Mouse (Mus musculus): Measurements from ENCODE around the gene AC124502.3. TPM values are rescaled to one million over a fixed set of nuclear protein-coding genes. Genes with fewer than 3 reads are reported as not detected.
"Not testable (repeated sequence)": the region's sequence is repeated elsewhere in the genome, so short reads cannot be mapped to it uniquely, and the experiment has no call there.

AC124502.3 gene
- polyA plus RNA-seq, 1 experiment from 2014 or later = 4.2 TPM

DNA sequence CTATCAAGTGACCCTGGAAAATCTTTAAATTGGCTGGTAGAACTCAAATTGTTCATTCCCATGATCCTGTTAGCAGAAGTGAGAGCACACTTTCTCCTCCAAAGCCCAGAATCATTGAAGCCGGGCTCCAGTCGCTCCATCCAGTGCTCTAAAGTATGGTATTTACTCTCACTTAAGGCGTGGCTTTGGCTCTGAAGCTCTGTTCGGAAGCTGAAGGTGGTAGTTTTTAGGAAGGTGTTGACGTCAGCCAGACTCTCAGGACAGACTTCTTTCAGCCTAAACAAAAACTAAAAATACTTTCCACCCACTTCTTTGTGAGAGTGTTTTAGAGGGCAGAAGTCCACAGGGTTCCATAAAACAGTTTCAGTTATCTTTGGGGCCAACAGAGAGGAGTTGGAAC is 34.8 kb downstream of the AC124502.3 start:
- Histone ChIP-seq H3K4me2 (peak overlapping the region; percentile 83; the same call in 1 of the 2 replicates), H3K4me1 (peaks cover 30% of the 10 kb centered on the region), H3K27ac (replicated peaks) (no peak overlapping the region), H3K36me3 (no peaks in the 10 kb centered on the region), H3K4me3 (replicated peaks) (no peak overlapping the region), H3K9me3 (replicated peaks) (no peaks in the 10 kb centered on the region), H3K27me3 (replicated peaks) (peaks cover 38% of the 10 kb centered on the region), H3K9ac (replicated peaks) (no peak overlapping the region)
- ATAC-seq (ENCODE audit: low FRiP score) = no peak
- whole genome bisulfite sequencing = 39% methylated on average over 5 of the region's 5 CpGs

DNA sequence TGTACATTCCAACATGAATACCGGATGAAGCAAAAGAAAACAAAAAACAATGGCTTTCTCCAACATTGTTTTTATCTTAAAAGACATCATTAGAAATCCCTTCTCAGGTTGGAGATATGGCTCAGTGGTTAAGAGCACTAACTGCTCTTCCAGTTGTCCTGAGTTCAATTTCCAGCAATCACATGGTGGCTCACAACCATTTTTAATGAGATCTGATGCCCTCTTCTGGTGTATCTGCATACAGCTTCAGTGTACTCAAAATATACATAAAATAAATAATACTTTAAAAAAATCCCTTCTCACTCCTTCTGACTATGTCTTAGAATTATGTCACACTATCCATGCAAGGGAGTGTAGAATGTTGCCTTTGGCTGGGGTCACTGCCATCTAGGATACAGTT is 40.6 kb downstream of the AC124502.3 start:
- H3K27me3 ChIP-seq (replicated peaks) = peaks cover 58% of the 10 kb centered on the region
- no peak overlapping the region for H3K4me2 ChIP-seq
- WGBS = 90% methylated on average over 1 of the region's 1 CpGs
- no peaks in the 10 kb centered on the region for H3K36me3 ChIP-seq
- H3K27ac ChIP-seq (replicated peaks) = no peak overlapping the region
- H3K9ac ChIP-seq (replicated peaks) = no peak overlapping the region
- no peak for ATAC-seq (ENCODE audit: low FRiP score)
- H3K4me1 ChIP-seq = peaks cover 5% of the 10 kb centered on the region; the same call in 1 of the 2 replicates
- H3K9me3 ChIP-seq (replicated peaks) = no peaks in the 10 kb centered on the region
- H3K4me3 ChIP-seq (replicated peaks) = no peak overlapping the region

GRCm38 (mm10) chr19:5082005-5082404 is 43.3 kb downstream of the AC124502.3 start:
- H3K4me1 ChIP-seq = peaks cover 21% of the 10 kb centered on the region
- no peaks in the 10 kb centered on the region for H3K36me3 ChIP-seq
- no peak overlapping the region for H3K27ac ChIP-seq (replicated peaks)
- no peaks in the 10 kb centered on the region for H3K9me3 ChIP-seq (replicated peaks)
- 62% methylated on average over 18 of the region's 18 CpGs for WGBS
- no peak overlapping the region for H3K4me2 ChIP-seq
- peaks cover 69% of the 10 kb centered on the region for H3K27me3 ChIP-seq (replicated peaks)
- H3K9ac ChIP-seq (replicated peaks) = no peak overlapping the region
- no peak for ATAC-seq (ENCODE audit: low FRiP score)
- no peak overlapping the region for H3K4me3 ChIP-seq (replicated peaks)

DNA sequence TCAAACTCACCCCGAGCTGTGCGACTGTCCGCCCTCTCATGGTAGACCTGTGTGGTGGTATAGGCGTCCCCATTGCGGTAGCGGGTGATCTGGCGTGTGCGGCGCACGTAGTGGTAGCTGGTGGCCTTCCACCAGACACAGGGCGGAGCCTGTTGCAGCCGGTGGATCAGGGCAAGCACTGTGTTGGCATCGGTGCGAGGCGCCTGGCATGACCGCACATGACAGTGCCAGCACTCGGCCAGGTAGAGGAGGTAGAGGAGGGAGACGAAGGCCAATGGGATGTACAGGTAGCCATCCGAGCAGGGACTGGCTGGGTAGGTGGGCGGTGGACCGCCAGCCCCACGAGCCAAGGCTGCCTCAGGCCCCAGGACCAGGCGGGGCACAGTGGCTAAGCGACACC is 43.9 kb downstream of the AC124502.3 start:
- peaks cover 27% of the 10 kb centered on the region for H3K4me1 ChIP-seq
- H3K9me3 ChIP-seq (replicated peaks) = no peaks in the 10 kb centered on the region
- no peak overlapping the region for H3K27ac ChIP-seq (replicated peaks)
- no peak overlapping the region for H3K4me3 ChIP-seq (replicated peaks)
- peaks cover 69% of the 10 kb centered on the region for H3K27me3 ChIP-seq (replicated peaks)
- 62% methylated on average over 24 of the region's 24 CpGs for whole genome bisulfite sequencing
- no peak overlapping the region for H3K4me2 ChIP-seq
- no peaks in the 10 kb centered on the region for H3K36me3 ChIP-seq
- no peak overlapping the region for H3K9ac ChIP-seq (replicated peaks)
- no peak for ATAC-seq (ENCODE audit: low FRiP score)

GRCm38 (mm10) chr19:5083961-5084833 is 45.5 kb downstream of the AC124502.3 start:
- 81% methylated on average over 3 of the region's 3 CpGs for WGBS
- H3K27me3 ChIP-seq (replicated peaks) = peaks cover 69% of the 10 kb centered on the region

DNA sequence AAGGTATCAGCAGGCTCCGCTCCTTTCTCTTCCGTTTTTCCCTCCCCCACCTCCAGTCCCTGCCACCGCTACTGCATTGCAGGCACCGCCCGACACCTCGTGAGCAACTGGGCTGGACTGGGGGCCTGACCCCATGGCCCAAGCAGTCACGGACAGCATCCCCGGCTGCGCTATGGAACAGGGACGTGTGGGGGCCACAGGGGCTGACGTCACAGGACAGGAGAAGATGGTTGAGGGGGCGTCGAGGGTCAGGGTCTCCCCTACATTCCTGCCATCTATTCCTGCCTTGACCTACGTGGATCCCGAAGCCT is 46.1 kb downstream of the AC124502.3 start:
- Histone ChIP-seq H3K36me3 (0 out of 2 replicates have a peak, but pooled peaks cover 2% of the 10 kb centered on the region), H3K27ac (replicated peaks) (peak overlapping the region; percentile 62), H3K9ac (replicated peaks) (peak overlapping the region; percentile 77), H3K27me3 (replicated peaks) (peaks cover 65% of the 10 kb centered on the region), H3K4me3 (replicated peaks) (peak overlapping the region; percentile 58), H3K4me1 (peaks cover 40% of the 10 kb centered on the region), H3K9me3 (replicated peaks) (no peaks in the 10 kb centered on the region), H3K4me2 (peak overlapping the region; percentile 70)
- 3% methylated on average over 15 of the region's 15 CpGs for WGBS
- no peak for ATAC-seq (ENCODE audit: low FRiP score)

More at GRCm38 (mm10) chr19:5083961-5084833, 45.5 kb downstream of the AC124502.3 start:
- H3K4me2 ChIP-seq = peak overlapping the region; percentile 70
- H3K4me1 ChIP-seq = peaks cover 34% of the 10 kb centered on the region
- H3K9me3 ChIP-seq (replicated peaks) = no peaks in the 10 kb centered on the region
- no peak for ATAC-seq (ENCODE audit: low FRiP score)
- H3K9ac ChIP-seq (replicated peaks) = peak overlapping the region; percentile 77
- H3K36me3 ChIP-seq = no peaks in the 10 kb centered on the region
- H3K4me3 ChIP-seq (replicated peaks) = peak overlapping the region; percentile 58
- peak overlapping the region; percentile 62; the same call in 1 of the 2 replicates for H3K27ac ChIP-seq (replicated peaks)

GRCm38 (mm10) chr19:5085145-5085863 is 46.6 kb downstream of the AC124502.3 start, which contains the start of gene Tmem151a:
TSS of gene Tmem151a (minus strand) at chr19:5085531.
- peaks cover 60% of the 10 kb centered on the region for H3K27me3 ChIP-seq (replicated peaks)
- peaks cover 4% of the 10 kb centered on the region; the same call in 1 of the 2 replicates for H3K36me3 ChIP-seq
- H3K4me2 ChIP-seq = peak within 1 kb of the TSS; percentile 70
- no peak for ATAC-seq (ENCODE audit: low FRiP score)
- peak within 1 kb of the TSS; percentile 77 for H3K9ac ChIP-seq (replicated peaks)
- peaks cover 42% of the 10 kb centered on the region for H3K4me1 ChIP-seq
- WGBS = under 1% methylated on average over 60 of the region's 69 CpGs
- peak within 1 kb of the TSS; percentile 62 for H3K27ac ChIP-seq (replicated peaks)
- peak within 1 kb of the TSS; percentile 58 for H3K4me3 ChIP-seq (replicated peaks)
- H3K9me3 ChIP-seq (replicated peaks) = no peaks in the 10 kb centered on the region

DNA sequence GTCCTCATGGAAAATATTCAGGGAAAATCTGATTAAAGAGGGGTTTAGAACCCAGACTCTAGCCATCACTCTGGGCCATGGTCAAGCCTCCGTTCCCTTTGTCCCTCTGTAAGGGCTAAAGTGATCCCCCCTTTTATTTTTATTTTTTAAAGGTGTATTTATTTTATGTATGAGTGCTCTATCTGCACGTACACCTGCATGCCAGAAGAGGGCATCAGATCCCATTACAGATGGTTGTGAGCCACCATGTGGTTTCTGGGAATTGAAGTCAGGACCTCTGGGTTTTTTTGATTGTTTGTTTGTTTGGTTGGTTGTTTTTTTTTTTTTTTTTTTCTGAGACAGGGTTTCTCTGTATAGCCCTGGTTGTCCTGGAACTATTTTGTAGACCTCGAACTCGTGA is 47.8 kb downstream of the AC124502.3 start:
- not testable (repeated sequence) for H3K4me2 ChIP-seq; ATAC-seq (ENCODE audit: low FRiP score); H3K9ac ChIP-seq (replicated peaks); H3K4me3 ChIP-seq (replicated peaks); H3K9me3 ChIP-seq (replicated peaks); H3K27ac ChIP-seq (replicated peaks)
- Histone ChIP-seq H3K27me3 (replicated peaks) (peaks cover 48% of the 10 kb centered on the region), H3K4me1 (peaks cover 44% of the 10 kb centered on the region), H3K36me3 (peaks cover 17% of the 10 kb centered on the region)
- WGBS = 53% methylated on average over 4 of the region's 4 CpGs

DNA sequence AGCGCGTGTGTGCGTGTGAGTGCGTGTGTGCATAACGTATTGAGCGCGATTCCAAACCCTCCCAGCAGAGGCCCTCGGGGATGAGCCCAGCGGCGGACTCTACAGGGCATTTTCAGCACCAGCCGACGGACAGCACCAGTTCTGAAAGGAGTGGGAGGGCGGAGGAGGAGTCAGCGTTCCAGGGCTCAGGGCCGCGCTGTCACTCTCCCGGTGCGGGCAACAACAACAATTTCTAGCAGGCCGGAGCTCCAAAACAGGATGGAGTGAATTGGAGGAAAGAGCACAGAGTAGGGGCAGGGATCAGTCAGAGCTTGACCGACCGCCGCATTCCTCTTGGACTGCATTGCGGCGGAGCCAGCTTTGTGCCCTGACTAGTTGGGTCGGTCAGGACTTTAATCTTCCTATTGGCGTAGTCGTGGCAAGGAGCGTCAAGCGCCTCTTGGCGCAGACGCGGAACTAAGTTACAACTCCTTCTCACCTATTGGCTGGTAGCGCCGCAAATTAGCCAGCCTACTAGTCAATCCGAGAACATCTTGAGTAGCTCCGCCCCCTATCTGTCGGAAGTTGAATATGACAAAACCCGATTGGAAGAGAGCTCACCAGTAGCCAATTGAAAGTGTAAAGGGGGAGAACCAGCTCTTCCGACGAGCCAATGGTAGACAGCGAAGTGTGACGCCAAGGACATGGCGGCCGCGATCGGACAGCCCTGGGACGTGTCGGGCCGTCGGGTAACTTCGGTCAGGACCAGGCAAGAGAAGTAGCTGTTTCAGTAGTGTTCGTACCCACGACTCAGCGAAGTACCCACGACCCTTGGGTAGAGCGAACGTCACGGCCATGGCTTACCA is 49.4 kb downstream of the AC124502.3 start, which contains the start of gene Yif1a:
Yif1a (plus strand) TSS at position 655 of the 845 bp plus-strand sequence.
- Histone ChIP-seq H3K4me3 (replicated peaks) (peak within 1 kb of the TSS; percentile 69), H3K9ac (replicated peaks) (peak within 1 kb of the TSS; percentile 71), H3K36me3 (peaks cover 32% of the 10 kb centered on the region), H3K9me3 (replicated peaks) (no peaks in the 10 kb centered on the region), H3K4me2 (peak within 1 kb of the TSS; percentile 84), H3K4me1 (peaks cover 55% of the 10 kb centered on the region), H3K27me3 (replicated peaks) (peaks cover 32% of the 10 kb centered on the region), H3K27ac (replicated peaks) (peak within 1 kb of the TSS; percentile 93)
- whole genome bisulfite sequencing = under 1% methylated on average over 58 of the region's 58 CpGs
- peak; percentile 91 for ATAC-seq (ENCODE audit: low FRiP score)

GRCm38 (mm10) chr19:5089324-5089723 is 50.6 kb downstream of the AC124502.3 start:
- H3K4me1 ChIP-seq = peaks cover 62% of the 10 kb centered on the region
- no peaks in the 10 kb centered on the region for H3K9me3 ChIP-seq (replicated peaks)
- ATAC-seq (ENCODE audit: low FRiP score) = no peak
- H3K4me3 ChIP-seq (replicated peaks) = peak overlapping the region; percentile 69
- no peak overlapping the region for H3K27ac ChIP-seq (replicated peaks)
- 85% methylated on average over 4 of the region's 4 CpGs for WGBS
- peaks cover 21% of the 10 kb centered on the region for H3K27me3 ChIP-seq (replicated peaks)
- H3K4me2 ChIP-seq = peak overlapping the region; percentile 84
- peak overlapping the region; percentile 71 for H3K9ac ChIP-seq (replicated peaks)
- peaks cover 39% of the 10 kb centered on the region for H3K36me3 ChIP-seq

- ATAC-seq (ENCODE audit: low FRiP score) = no peak
- 83% methylated on average over 10 of the region's 10 CpGs for WGBS
- Histone ChIP-seq H3K36me3 (peaks cover 39% of the 10 kb centered on the region), H3K4me1 (peaks cover 73% of the 10 kb centered on the region), H3K4me2 (no peak overlapping the region), H3K9ac (replicated peaks) (0 out of 2 replicates have a peak overlapping the region, but pooled peaks have one; percentile 5), H3K9me3 (replicated peaks) (no peaks in the 10 kb centered on the region), H3K27ac (replicated peaks) (0 out of 2 replicates have a peak overlapping the region, but pooled peaks have one; percentile 5), H3K27me3 (replicated peaks) (no peaks in the 10 kb centered on the region), H3K4me3 (replicated peaks) (no peak overlapping the region)
These were observed 53.4 kb downstream of the AC124502.3 start for GRCm38 (mm10) chr19:5092083-5092482.

Measured in neural tube, embryonic 15.5 days (tissue).